Mouse (Mus musculus): ENCODE measurements around the gene Olfml1.

DNA sequence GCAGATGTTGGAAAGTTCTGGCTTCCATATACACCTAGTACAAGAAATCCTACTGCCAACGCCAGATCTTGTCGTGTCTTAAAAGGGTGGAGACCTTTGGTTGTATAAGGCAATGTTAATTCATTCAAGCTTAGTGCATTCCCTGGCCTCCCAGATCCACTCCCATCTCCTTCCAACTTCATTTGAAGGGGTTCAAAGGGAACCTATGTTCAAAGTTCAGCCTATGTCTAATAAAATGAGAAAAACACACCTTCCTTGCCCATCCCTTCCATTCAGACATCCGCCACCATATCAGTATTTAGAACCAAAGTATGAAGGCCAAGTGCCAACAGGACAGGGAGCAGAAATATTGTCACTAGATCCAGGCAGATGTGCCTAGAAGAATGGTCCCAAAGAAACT, 19.4 kb upstream of the Olfml1 start:
- TF ChIP-seq POLR2A (IDR thresholded peaks at IDR 0.05; ENCODE audit: borderline replicate concordance, extremely low read depth, insufficient read depth, insufficient read length, poor library complexity, severe bottlenecking), result no peak
- TF ChIP-seq CTCF (IDR thresholded peaks at IDR 0.05; ENCODE audit: borderline replicate concordance, extremely low read depth, insufficient read depth, insufficient read length), result no peak
